Mouse (Mus musculus) granulocyte monocyte progenitor cell, adult 5-6 weeks (primary cell): ENCODE data around the gene Msi2. TPM values are rescaled to one million over a fixed set of nuclear protein-coding genes. Genes with fewer than 3 reads are reported as not detected.

ENCODE experiments used
- ATAC-seq: replicated peaks from 2 replicates; pipeline ENCODE4 v1.8.0; 2016; ENCODE audit warnings: mild to moderate bottlenecking, moderate TSS enrichment, inconsistent platforms; ENCODE audit not compliant: poor library complexity, severe bottlenecking
- total RNA-seq, 2 experiments: library from RNA; stranded (forward) in 1 of 2; stranded (reverse) in 1 of 2; fragments of 200-712, 200-1000 nt in 1 of 2; fragments of >200 nt in 1 of 2; fragmentation: Nextera tagmentation in 1 of 2; gene quantifications; 2 replicates each; pipeline ENCODE4 v1.2.3; 2014 to 2017

Gene Msi2
- total RNA-seq, 2 experiments from 2014 or later, result 34.7 to 39.6 TPM

DNA sequence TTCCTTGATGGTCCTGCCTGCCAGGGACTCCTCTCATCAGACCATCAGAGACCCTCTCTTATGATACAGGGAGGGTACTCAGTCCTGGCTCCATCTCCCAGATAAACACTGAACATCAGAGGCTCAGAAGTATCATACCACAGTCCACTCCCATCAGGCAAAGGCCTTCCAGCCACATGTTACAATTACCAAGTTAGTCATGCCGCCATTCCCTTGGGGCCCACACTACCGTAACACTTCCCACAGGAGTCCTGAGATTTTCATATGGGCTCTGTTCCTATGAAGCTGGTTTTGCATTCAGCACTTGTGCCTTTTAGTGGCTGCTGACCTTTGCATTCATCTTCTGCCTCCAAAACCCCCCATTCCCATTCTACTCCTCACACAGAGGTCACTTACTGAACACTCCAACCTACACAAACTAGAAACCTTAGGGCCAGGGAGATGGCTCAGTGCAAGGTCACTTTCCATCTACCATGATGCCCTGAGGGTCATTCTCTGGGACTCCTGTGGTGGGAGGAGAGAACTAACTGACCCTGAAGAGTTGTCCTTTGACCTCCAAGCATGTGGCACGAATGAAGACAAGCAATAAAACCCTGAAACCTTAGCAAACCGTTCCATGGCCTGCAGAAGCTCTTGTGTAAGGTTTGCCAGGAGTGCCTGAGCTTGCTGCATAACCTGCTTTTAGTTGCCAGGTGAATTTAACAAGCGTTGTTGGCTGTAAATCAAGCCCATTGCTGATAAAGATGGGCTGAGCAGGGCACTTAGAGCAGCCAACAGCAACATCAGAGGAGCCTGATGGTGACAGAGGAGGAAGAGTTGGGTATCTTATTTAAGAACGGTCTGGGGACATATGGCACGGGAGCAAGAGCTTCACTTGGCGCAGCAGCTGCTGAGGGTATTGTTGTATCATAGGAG is 323.0 kb downstream of the Msi2 start:
- ATAC-seq, result no peak

GRCm38 (mm10) chr11:88394341-88395075 is 323.8 kb downstream of the Msi2 start:
- no peak for ATAC-seq

DNA sequence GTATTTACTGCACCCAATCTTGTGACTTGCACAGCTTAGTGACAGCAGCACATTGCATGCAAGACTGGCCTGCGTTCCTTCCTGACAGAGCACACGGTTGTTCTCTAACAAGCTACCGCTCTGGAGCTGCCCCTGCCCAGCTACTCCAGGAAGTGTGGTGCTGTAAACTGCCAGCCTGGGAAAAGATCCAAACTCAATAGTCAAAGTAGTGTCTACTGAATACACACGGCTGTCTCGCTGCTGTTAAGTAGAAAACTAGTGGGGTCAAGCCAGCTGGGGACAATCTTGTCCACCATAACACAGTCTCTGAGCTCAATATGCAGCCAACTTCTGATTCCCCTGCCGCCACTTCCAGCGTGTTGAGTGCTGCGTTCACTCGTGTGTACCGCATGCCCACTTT is 325.6 kb downstream of the Msi2 start:
- ATAC-seq, result no peak

DNA sequence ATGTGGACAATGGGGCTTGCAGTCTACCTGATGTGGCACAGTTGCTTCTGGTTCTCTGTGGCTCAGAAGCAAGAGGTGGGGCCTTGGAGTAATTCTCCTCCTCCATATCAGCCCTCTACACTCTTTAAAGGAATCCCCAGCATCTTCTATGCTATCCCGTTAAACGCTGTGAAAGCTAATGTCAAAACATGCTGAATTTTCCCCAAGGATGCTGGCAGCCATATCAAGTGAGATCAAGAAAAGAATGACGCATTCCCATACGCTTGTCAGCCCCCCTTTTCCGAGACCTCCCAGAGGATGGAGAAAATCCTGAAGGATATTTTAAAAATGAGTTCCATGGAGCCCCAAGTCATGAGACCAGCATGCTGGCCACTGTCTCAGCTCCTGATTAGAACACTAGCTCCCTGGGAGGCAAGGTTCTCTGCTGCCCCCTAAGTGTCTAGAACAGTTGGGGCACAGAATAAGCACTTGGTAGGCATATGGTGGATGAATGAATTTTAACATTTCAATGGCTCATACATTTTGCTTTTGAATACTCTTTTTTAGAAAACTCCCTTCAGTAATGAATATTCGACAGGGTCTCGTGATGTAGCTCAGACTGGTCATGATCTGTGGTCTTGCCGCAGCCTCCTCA is 327.0 kb downstream of the Msi2 start:
- no peak for ATAC-seq

DNA sequence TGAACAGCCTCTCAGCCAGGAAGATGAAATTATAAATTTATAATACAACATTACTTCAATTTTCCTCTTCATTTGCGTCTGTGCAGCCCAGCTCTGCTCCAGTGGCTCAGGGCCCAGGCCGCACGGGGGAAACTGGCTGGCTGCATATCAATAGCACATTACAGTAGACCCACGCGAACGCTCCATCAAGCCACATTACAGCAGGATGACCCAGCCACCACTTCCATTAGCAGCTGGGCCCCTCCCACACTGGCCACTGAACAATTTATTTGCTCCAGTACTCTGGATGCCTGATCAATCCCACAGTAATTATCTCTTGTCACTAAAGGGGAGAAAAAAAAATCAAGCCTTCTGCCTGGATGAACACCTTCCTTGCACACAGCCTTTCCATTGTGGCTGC is 328.8 kb downstream of the Msi2 start:
- ATAC-seq, result no peak

DNA sequence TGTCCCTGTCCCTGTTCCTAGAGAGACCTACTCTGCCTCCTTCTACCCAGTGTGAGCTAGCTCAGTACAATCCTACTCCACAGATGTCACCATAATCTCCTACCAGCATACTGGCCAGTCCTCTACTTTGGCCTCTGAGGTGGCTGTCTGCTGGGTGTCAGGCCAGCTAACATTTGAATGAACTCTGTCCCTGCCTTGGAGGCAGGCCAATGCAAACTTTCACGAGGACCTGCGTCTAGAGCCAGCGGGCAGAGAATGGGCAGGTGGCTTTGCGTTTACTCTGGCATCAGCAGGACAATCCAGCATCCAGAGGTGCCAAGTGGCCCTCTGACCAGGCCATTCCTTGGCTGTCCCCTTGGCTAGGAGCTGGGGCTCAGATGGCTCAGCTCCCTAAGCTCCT is 331.4 kb downstream of the Msi2 start:
- ATAC-seq, result no peak

DNA sequence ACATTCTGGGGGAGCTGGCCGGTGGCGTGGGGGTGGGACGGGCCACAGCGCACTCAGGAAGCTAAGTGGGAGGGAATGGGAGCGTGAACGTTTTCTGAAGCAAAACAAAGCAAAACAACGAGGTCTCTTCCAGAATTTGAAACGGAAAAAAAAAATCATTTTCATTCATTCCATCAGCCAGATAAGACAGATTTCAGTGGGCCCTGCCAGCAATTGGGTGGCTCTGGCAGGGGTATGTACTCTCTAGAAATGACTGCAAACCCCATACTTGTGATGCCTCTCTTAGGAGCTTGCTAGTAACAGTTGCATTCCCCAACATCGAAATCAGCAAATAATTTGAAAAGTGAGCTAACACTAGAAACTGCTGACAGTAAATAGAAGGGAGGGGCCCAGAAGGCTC is 335.9 kb downstream of the Msi2 start:
- no peak for ATAC-seq

- ATAC-seq, result no peak
Observed at GRCm38 (mm10) chr11:88381145-88381909, 337.0 kb downstream of the Msi2 start.

DNA sequence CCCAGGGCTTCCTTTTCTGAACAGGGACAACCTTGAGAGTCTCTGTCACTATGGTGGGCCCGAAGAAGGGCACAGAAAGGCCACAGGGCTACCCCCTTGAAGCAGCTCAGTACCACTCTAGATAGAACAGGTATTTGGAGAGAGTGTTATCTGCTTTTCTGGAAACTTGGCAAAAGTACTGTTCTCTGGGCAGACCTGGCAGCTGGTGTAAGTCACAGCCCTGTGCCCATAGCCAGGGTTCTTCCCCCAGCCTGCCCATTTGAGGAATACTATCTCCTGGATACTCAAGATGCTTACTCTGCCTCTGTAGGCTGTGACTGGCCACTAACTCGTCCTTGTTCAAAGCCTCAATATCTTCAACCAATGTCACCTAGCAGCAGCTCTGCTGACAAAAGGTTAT is 338.7 kb downstream of the Msi2 start:
- ATAC-seq, result no peak

DNA sequence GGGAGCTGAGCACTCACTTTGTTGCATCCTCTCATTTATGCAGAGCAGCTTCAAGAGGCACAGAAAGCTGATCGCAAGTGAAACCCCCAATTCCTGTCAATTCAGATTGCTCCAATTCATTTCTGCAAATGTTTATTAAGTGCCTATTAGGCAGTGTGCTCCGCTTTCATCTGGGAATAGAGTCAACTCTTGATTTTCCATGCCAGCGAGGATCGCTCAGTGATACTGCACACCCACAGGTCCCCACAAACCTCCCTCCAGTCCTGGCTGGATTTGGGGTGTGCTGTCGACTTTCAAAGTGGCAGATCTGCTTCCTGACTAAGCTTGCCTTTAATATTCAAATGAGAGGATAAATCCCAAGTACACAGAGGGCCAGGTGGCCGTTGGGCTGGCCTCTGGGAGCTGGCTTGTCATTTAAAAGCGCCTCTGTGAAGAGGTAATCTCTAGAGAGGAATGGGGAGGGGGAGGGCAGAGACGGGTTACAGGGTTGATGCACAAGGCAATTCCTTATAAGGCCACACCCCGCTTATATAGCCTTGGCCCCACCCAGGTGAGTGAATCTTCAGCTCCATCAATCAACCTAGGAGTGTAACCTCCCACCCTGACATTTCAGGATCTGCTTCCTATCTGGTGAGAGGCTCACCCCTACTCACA is 339.5 kb downstream of the Msi2 start:
- no peak for ATAC-seq

GRCm38 (mm10) chr11:88372589-88372988 is 345.7 kb downstream of the Msi2 start:
- no peak for ATAC-seq

DNA sequence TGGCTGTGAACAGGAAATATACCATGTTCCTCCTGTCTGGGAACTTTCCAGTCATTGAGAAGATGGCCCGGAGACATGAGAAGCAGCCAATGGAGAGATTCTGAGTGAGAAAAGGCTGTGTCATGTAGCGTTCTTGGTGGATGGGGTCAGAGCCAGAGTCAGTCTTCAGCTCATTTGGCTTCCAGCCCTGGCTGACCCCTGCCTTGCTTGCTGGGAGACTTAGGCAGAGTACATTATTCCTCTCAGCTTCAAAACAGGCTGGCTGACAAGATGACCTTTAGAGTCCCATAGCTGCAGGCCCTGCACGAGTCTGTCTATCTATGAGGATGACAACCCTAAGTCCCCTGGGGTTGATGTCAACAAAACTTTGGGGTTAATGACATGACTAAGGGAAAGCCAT is 348.4 kb downstream of the Msi2 start:
- no peak for ATAC-seq

DNA sequence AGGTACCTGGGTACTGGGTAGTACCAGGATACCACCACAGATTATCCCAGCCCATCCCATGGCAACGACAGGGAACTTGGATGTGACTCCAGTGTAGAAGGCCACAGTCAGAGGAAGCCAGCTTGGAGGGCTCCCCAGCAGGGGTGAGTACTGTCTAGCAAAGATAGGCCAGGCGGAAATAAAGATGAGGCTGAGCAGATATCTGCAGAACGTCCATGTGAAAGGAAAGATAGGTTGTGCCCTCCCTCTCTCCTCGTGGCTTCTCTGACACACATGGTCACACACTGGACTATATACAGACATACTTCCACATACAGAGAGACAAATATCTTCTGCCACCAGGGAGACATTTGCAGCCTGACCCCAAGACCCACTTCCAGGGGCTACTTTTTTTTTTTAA is 350.8 kb downstream of the Msi2 start:
- ATAC-seq, result no peak

GRCm38 (mm10) chr11:88365914-88366540 is 352.3 kb downstream of the Msi2 start:
- no peak for ATAC-seq

DNA sequence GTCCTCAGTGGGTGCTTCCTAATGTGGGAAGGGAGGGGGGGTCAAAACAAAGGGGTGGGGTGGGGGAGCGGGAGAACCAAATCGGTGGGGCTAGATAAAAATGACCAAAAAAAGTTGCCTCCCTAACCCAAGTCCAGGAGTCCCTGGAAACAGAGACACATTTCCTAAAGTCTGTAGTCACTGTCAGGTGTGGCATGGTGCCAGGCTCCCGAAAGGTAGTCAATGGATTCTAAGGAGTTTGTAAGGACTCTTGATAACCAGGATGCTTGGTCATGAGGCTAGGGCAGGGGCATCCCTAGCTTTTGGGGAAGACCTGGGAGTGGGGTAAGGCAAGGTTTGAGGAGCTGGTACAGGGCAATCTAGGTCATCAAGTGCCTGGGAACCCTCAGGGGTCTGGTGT is 354.1 kb downstream of the Msi2 start:
- ATAC-seq, result no peak

GRCm38 (mm10) chr11:88363481-88363880 is 354.8 kb downstream of the Msi2 start:
- ATAC-seq, result no peak

GRCm38 (mm10) chr11:88359736-88360135 is 358.6 kb downstream of the Msi2 start:
- ATAC-seq, result no peak

GRCm38 (mm10) chr11:88357325-88357724 is 361.0 kb downstream of the Msi2 start:
- no peak for ATAC-seq

DNA sequence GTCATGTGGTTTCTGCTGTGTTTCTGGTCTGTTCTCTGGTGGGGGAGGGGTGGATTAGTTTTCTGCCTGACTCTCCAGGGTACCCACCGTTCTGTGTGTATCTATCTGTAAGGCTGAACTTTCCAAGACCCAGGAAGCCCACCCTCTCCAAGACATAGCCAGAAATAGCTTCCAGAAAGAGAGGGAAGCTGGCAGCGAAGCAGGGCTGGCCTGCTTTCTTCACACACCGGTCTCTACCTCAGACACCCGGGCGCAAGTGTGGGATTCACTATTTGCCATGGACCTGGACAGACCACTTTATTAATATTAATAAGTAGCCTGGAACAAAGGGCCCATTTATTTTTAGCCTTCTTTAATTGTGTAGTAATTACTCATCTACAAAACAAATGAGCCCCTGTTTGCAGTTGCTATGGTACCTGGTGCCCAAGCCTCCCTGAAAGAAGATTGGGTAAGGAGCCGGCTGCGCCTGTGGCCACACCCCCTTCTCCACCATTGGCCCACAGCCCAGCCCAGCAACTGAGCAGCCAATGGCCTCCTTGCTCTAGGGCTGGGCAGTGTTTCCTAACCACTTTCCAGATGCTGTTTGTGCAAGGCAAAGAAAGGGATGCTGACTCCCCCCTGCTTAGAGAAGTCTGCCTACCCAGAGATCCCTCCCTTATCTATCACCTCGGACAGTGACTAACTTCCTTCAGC is 361.6 kb downstream of the Msi2 start:
- peak; percentile 81 for ATAC-seq
